Mouse (Mus musculus) erythroblast, embryonic 14.5 days (primary cell): Measurements from ENCODE around the gene Ccnl2.

ENCODE experiments used
- GATA1 ChIP-seq: IDR thresholded peaks from 2 replicates; pipeline ENCODE4 v1.6.1; 2012; ENCODE audit warnings: low read length, inconsistent platforms, mixed read lengths
- TAL1 ChIP-seq: IDR thresholded peaks from 3 replicates; pipeline ENCODE4 v1.6.1; 2012; ENCODE audit warnings: low read length, inconsistent platforms, mixed read lengths

GRCm38 (mm10) chr4:155868614-155869298 lies 56.5 kb downstream of the Ccnl2 start:
- TF ChIP-seq GATA1 = no peak
- TF ChIP-seq TAL1 = no peak
